Mouse (Mus musculus) spleen, postnatal 10 days (tissue): Measurements from ENCODE around the gene Zfp966.
"Not testable (repeated sequence)": the region's sequence is repeated elsewhere in the genome, so short reads cannot be mapped to it uniquely, and the experiment has no call there.

Experiments
- DNase-seq, 2 experiments: peaks; one replicate each; pipeline ENCODE4 v3.0.0; 2021 to 2022; ENCODE audit warnings: low spot score in 2 of 2

Gene Zfp966

DNA sequence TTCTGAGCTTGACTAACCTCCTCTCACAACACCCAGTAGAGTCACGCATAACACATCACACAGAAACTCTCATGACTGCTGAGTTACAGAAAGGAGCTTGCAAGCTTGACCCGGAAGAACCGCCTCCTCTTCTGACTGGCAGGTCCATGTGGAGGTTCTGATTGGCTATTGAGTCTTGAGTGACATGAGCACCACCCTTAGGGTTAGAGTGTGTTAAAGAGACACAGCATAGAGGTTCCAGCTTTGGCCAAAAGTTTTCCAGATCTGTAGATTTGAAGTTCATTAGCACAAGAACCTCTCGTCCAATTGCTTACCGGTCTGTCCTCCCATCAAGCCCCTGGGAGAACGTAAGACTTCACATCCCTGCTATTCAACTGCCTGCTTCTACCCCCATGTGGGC is at the start of gene Zfp966:
TSS of gene Zfp966 (minus strand) at position 101 of the 400 bp plus-strand sequence.
- DNase-seq: not testable (repeated sequence)

DNA sequence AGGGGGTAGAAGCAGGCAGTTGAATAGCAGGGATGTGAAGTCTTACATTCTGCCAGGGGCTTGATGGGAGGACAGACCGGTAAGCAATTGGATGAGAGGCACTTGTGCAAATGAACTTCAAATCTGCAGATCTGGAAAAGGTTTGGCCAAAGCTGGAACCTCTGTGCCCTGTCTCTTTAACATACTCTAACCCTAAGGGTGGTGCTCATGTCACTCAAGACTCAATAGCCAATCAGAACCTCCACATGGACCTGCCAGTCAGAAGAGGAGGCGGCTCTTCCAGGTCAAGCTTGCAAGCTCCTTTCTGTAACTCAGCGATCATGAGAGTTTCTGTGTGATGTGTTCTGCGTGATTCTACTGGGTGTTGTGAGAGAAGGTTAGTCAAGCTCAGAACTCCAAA is 34.1 kb upstream of the Zfp966 start, which contains the start of gene Gm2026:
TSS of gene Gm2026 (plus strand) at position 301 of the 400 bp plus-strand sequence.
- DNase-seq: not testable (repeated sequence)

DNA sequence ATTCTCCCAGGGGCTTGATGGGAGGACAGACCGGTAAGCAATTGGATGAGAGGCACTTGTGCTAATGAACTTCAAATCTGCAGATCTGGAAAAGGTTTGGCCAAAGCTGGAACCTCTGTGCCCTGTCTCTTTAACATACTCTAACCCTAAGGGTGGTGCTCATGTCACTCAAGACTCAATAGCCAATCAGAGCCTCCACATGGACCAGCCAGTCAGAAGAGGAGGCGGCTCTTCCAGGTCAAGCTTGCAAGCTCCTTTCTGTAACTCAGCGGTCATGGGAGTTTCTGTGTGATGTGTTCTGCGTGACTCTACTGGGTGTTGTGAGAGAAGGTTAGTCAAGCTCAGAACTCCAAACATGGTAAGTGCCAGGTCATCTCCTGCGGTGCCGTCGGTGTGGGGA is 61.9 kb downstream of the Zfp966 start, which contains the start of gene Gm6710:
TSS of gene Gm6710 (plus strand) at position 196 of the 400 bp plus-strand sequence.
- not testable (repeated sequence) for DNase-seq
